Mouse (Mus musculus) limb, embryonic 14.5 days (tissue): ENCODE measurements around the gene Trip6. TPM values are rescaled to one million over a fixed set of nuclear protein-coding genes. Genes with fewer than 3 reads are reported as not detected.

ENCODE experiments used
- ATAC-seq: fragments of 200-750 bp; cut with Nextera tagmentation; 2 replicates; pipeline ENCODE4 v1.8.0; 2017; ENCODE audit warnings: low read depth, moderate number of reproducible peaks, moderate TSS enrichment; ENCODE audit not compliant: low FRiP score
- DNase-seq: peaks from one replicate; pipeline ENCODE4 v3.0.0-alpha.2; 2015; ENCODE audit warnings: low spot score
- H3K27ac ChIP-seq: fragments of 300-500 bp; sonication (generic); replicated peaks from 2 replicates; pipeline ENCODE4 v1.5.1; 2014; ENCODE audit warnings: low read depth, mild to moderate bottlenecking, low read length, moderate library complexity, mixed read lengths
- H3K27me3 ChIP-seq: fragments of 300-500 bp; sonication (generic); 2 replicates; pipeline ENCODE4 v1.6.1; 2014; ENCODE audit warnings: low read length, mixed read lengths; ENCODE audit not compliant: control insufficient read depth, insufficient read depth
- H3K36me3 ChIP-seq: fragments of 300-500 bp; sonication (generic); 2 replicates; pipeline ENCODE4 v1.6.1; 2014; ENCODE audit warnings: mild to moderate bottlenecking, low read length, moderate library complexity, mixed read lengths; ENCODE audit not compliant: control insufficient read depth, insufficient read depth
- H3K4me1 ChIP-seq: fragments of 300-500 bp; sonication (generic); 2 replicates; pipeline ENCODE4 v1.6.1; 2014; ENCODE audit warnings: antibody characterized with exemption, low read length, mixed read lengths; ENCODE audit not compliant: control insufficient read depth, insufficient read depth
- H3K4me2 ChIP-seq: fragments of 300-500 bp; sonication (generic); replicated peaks from 2 replicates; pipeline ENCODE4 v1.6.1; 2014; ENCODE audit warnings: low read depth, mild to moderate bottlenecking, low read length, moderate library complexity; ENCODE audit not compliant: severe bottlenecking
- H3K4me3 ChIP-seq: fragments of 300-500 bp; sonication (generic); replicated peaks from 2 replicates; pipeline ENCODE4 v1.5.1; 2014; ENCODE audit warnings: low read length
- H3K9ac ChIP-seq: fragments of 300-500 bp; sonication (generic); 2 replicates; pipeline ENCODE4 v1.6.1; 2014; ENCODE audit warnings: mild to moderate bottlenecking, low read depth, low read length, moderate library complexity; ENCODE audit not compliant: severe bottlenecking
- H3K9me3 ChIP-seq: fragments of 300-500 bp; sonication (generic); 2 replicates; pipeline ENCODE4 v1.6.1; 2016; ENCODE audit warnings: low read length; ENCODE audit not compliant: control insufficient read depth
- POLR2A ChIP-seq: fragments of 200-500 bp; IDR thresholded peaks from 2 replicates; pipeline ENCODE4 v1.8.0; 2012; ENCODE audit warnings: inconsistent platforms, mild to moderate bottlenecking, moderate library complexity, borderline replicate concordance; ENCODE audit not compliant: insufficient read depth, insufficient read length; ENCODE audit errors: extremely low read depth
- WGBS: fragments of 180-500 bp; shearing (Covaris S2); extraction: QIAGEN DNeasy Blood & Tissue Kit; methylation state at CpG from one replicate; pipeline ENCODE4 v1.1.7; 2014; 5-methylcytosine and 5-hydroxymethylcytosine counted together
- polyA plus RNA-seq, 2 experiments: library from polyadenylated mRNA; depleted of rRNA in 1 of 2; stranded (reverse) in 1 of 2; unstranded in 1 of 2; fragments of >200 nt; fragmentation: Nextera tagmentation in 1 of 2; extraction: Ambion mirVana in 1 of 2; gene quantifications; 2 replicates each; pipeline versions ENCODE4 v1.2.1 to v1.2.3; 2012 to 2014

The Trip6 gene
- polyA plus RNA-seq, 2 experiments = 91.0 to 131 TPM

DNA sequence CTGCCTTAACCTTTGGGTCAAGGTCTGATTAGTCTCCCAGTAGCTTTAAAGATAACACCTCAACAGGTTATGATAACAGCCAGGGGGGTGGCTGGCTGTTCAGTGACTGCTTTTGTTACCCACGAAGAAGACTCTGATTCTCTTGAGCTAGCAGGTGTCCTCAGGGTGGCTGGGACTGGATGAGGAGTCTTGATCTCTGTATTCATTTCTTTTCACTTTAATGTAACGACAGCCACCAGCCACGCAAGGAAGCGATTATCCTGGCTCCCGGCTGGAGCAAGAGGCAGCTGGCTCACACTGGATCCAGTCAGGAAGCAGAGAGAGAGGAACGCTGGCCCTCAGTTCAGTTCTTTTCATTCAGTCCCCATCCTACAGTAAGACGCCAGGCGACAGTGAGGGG, 23.0 kb upstream of the Trip6 start:
- H3K9me3 ChIP-seq = no peaks in the 10 kb centered on the region
- no peaks in the 10 kb centered on the region for H3K27me3 ChIP-seq
- H3K9ac ChIP-seq = no peak overlapping the region
- no peak overlapping the region for H3K27ac ChIP-seq
- H3K4me3 ChIP-seq = no peak overlapping the region
- no peak overlapping the region for H3K4me2 ChIP-seq
- H3K36me3 ChIP-seq = no peaks in the 10 kb centered on the region
- 45% methylated on average over 8 of the region's 8 CpGs for WGBS
- ATAC-seq = no peak
- peaks cover 16% of the 10 kb centered on the region for H3K4me1 ChIP-seq
- DNase-seq = no peak
- no peak for TF ChIP-seq POLR2A

DNA sequence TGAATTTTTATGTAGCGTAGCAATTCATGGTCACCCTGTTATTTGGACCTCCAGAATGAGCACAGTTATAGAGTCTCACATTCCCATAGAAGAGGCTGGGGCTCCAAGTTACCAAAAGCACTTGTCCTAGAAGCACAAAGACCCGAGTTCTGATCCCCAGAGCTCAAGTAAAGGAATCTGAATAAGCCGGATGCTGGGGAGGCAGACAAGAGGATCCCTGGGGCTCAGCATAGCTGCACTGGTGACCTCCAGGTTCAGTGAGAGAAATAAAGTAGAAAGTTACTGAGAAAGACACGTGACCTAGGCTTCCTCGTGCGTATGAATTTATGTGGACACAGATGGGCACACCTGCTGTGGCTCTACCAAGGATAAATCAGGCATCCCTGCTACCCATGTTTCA, 20.9 kb upstream of the Trip6 start:
- Histone ChIP-seq H3K4me1 (peaks cover 16% of the 10 kb centered on the region), H3K27me3 (no peaks in the 10 kb centered on the region), H3K4me2 (no peak overlapping the region), H3K9ac (no peak overlapping the region), H3K27ac (no peak overlapping the region), H3K36me3 (no peaks in the 10 kb centered on the region), H3K4me3 (no peak overlapping the region), H3K9me3 (no peaks in the 10 kb centered on the region)
- DNase-seq (no peak), ATAC-seq (no peak)
- no peak for TF ChIP-seq POLR2A
- 66% methylated on average over 6 of the region's 6 CpGs for WGBS

DNA sequence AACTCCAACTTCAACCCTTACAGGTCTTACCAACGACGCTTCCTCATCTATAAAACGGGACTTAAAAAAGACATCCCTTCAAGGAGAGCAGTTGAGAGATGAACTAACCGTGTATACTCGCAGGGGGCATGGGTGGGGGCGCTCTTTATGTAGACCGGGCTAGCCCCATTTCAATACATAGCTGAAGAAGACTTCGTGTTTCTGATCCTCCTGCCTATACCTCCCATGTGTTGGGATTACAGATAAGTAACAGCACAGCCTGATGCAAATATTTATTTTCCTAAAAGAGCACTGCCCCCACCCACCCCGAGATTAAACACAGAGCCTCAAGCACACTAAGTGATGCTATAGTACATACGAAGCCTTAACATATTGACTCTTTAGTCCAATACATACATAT, 20.1 kb upstream of the Trip6 start:
- no peak for ATAC-seq
- H3K9ac ChIP-seq = no peak overlapping the region
- H3K4me1 ChIP-seq = peaks cover 12% of the 10 kb centered on the region
- H3K27me3 ChIP-seq = no peaks in the 10 kb centered on the region
- TF ChIP-seq POLR2A = no peak
- H3K36me3 ChIP-seq = 0 out of 2 replicates have a peak, but pooled peaks cover 3% of the 10 kb centered on the region
- no peak overlapping the region for H3K27ac ChIP-seq
- WGBS = 58% methylated on average over 10 of the region's 10 CpGs
- no peak for DNase-seq
- H3K9me3 ChIP-seq = no peaks in the 10 kb centered on the region
- no peak overlapping the region for H3K4me2 ChIP-seq
- H3K4me3 ChIP-seq = no peak overlapping the region; the same call in 1 of the 2 replicates

DNA sequence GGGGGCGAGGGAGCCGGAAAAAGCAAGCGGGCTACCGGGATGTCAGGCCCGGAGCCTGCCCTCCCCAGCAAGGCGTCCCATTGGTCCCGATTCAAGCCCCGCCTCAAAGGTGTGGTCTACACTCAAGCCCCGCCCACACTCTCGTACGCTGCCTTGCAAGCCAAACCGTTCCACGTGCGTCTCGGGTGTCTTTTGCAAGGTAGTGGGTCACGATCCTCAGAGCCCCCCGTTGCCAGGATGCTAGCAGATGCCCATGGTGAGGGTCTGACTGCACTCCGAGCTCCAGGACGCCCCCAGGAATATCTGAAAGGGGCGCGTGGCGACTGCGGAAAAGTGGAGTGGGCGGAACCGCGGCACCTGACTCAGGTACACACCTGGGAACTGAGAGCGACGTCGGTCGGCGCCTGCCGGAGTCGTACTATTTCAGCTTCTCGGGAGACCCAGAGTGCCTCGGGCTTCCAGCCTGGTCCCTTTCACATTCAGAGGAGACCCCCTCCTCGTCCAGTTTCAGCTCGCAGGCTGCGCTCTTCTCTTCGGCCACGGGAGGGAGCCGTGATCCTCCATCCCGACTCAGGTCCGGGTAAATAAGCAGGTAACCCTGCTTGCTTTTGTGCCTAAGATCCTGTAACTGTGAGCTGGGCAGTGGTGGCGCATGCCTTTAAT, 19.4 kb upstream of the Trip6 start, which contains the start of gene Slc12a9:
Gene Slc12a9 (minus strand): TSS at position 86 of the 663 bp plus-strand sequence.
- Histone ChIP-seq H3K4me1 (peaks cover 5% of the 10 kb centered on the region), H3K27me3 (no peaks in the 10 kb centered on the region), H3K27ac (no peak within 1 kb of the TSS; the same call in 1 of the 2 replicates), H3K9ac (peak within 1 kb of the TSS; percentile 74), H3K4me2 (peak within 1 kb of the TSS; percentile 95), H3K9me3 (no peaks in the 10 kb centered on the region), H3K36me3 (0 out of 2 replicates have a peak, but pooled peaks cover 3% of the 10 kb centered on the region), H3K4me3 (peak within 1 kb of the TSS; percentile 67)
- DNase-seq (peak; percentile 96), ATAC-seq (peak; percentile 90)
- TF ChIP-seq POLR2A = no peak
- 3% methylated on average over 32 of the region's 44 CpGs for WGBS

DNA sequence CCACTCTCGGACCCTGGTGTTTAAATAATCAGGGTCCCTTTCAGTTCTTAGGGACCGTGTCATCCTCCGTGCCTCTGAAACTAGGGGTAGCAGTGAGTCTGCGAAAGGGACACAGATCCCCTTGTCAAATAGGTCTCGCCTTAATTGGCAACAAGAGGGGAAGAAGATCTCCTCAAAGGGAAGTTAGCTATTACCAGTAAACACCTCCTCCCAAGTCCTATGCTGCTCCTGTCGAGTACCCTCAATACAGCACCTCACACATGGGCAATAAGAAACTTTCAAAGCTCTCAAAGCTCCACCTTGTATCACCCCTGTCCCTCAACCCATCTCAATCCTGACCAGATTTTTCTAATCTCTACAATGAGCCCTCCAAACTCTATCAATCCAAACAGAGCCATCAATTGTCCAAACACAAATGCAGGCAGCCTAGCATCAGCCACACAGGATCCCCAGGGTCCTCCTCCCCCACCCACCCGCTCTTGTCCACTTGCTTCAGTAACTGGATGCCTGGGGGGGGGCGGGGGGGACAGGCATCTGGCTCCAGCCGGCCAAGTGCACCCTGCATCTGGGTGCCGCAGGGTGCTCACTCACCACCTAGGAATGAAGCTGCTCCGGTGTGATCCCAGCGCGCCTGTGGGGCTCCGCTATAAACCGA, 18.8 kb upstream of the Trip6 start:
- DNase-seq = no peak
- Histone ChIP-seq H3K27ac (no peak overlapping the region; the same call in 1 of the 2 replicates), H3K4me3 (peak overlapping the region; percentile 67), H3K9ac (peak overlapping the region; percentile 74), H3K4me1 (peaks cover 4% of the 10 kb centered on the region; the same call in 1 of the 2 replicates), H3K9me3 (no peaks in the 10 kb centered on the region), H3K27me3 (no peaks in the 10 kb centered on the region), H3K36me3 (0 out of 2 replicates have a peak, but pooled peaks cover 6% of the 10 kb centered on the region), H3K4me2 (peak overlapping the region; percentile 95)
- 15% methylated on average over 15 of the region's 15 CpGs for WGBS
- peak; percentile 17; the same call in 1 of the 2 replicates for ATAC-seq
- no peak for TF ChIP-seq POLR2A
